Mouse (Mus musculus) stomach, postnatal 0 days (tissue): ENCODE results near the gene Frem1.

Source experiments
- CTCF ChIP-seq: IDR thresholded peaks from 2 replicates; pipeline ENCODE4 v1.5.1; 2016; ENCODE audit warnings: antibody characterized with exemption, low read depth, mild to moderate bottlenecking, moderate library complexity
- EP300 ChIP-seq: optimal IDR thresholded peaks from 2 replicates; pipeline ENCODE3; 2016; ENCODE audit warnings: antibody characterized with exemption

- TF ChIP-seq CTCF, result no peak
- no peak for TF ChIP-seq EP300
Measured at GRCm38 (mm10) chr4:82940248-82940647, 111.9 kb downstream of the Frem1 start.
